Mouse (Mus musculus): ENCODE measurements around the gene Per1. TPM values are rescaled to one million over a fixed set of nuclear protein-coding genes. Genes with fewer than 3 reads are reported as not detected.

Per1 gene
- total RNA-seq, 2 experiments from 2014 or later: 41.9 to 72.2 TPM

- DNase-seq (ENCODE audit: low spot score): no peak
These were observed 30.5 kb upstream of the Per1 start for GRCm38 (mm10) chr11:69064259-69065133.

DNA sequence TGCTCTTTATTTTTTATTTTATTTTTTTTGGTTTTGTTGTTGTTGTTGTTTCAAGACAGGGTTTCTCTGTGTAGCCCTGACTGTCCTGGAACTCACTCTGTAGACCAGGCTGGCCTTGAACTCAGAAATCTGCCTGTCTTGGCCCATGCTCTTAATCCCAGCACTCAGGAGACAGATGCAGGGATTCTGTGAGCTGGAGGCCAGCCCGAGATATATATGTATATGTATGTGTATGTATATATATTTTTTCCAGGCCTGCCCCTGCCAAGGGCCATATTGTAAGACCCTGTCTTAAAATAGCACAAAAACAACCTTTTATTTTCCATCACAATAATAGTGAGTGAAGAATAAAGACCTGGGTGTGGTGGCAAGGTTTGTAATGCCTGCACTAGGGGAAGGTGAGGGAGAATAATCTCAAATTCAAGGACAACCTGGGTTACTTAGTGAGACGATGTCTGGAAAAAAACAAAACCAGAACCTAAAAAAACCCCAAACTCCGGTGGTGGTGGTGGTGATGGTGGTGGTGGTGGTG is 29.6 kb upstream of the Per1 start:
- DNase-seq (ENCODE audit: low spot score): no peak

GRCm38 (mm10) chr11:69066163-69066861 is 28.7 kb upstream of the Per1 start:
- peak; percentile 34 for DNase-seq (ENCODE audit: low spot score)

GRCm38 (mm10) chr11:69066956-69067355 is 28.1 kb upstream of the Per1 start:
- peak; percentile 93 for DNase-seq (ENCODE audit: low spot score)

- DNase-seq (ENCODE audit: low spot score): peak; percentile 29
These were observed 27.4 kb upstream of the Per1 start for GRCm38 (mm10) chr11:69067601-69068000.

GRCm38 (mm10) chr11:69070093-69070492 is 24.9 kb upstream of the Per1 start:
- peak; percentile 29 for DNase-seq (ENCODE audit: low spot score)

- DNase-seq (ENCODE audit: low spot score): peak; percentile 93
These were observed 24.3 kb upstream of the Per1 start, which contains the start of gene Tmem107 for GRCm38 (mm10) chr11:69070590-69071222. Gene Tmem107 (plus strand): TSS chr11:69070806.

DNA sequence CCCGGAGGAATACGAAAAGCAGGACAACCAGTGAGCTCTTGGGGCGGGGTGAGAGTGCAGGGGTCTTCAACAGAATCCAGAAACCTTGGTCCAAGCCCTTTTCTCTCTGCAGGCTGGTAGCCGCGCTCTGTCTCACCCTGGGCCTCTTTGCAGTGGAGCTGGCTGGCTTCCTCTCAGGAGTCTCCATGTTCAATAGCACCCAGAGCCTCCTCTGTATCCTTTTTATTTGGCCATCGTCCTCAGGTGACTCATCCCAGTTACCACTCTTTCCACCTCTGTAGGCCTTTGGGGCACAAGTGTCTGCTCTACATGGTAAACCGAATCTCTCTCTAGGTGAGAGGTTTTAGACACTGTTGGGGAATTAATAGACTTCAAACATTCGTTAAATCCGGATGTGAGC is 23.8 kb upstream of the Per1 start:
- no peak for DNase-seq (ENCODE audit: low spot score)

DNA sequence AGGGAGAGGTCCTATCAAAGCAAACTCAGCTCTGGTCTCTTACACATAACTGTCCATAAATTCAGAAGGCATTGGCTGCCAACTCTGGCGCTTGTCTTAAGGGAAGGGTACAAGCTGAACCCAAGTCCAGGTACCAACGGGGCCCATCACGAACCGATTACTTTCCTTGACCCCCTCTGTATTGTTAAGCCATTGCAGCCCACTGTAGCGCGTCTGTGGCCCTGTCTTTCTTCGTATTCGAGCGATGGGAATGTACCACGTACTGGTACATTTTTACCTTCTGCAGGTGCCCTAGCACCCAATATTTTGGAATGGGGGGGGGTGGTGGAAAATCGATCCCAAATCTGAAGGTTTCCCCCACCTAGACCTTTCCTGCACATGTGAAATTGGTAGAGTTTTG is 22.8 kb upstream of the Per1 start:
- no peak for DNase-seq (ENCODE audit: low spot score)

DNA sequence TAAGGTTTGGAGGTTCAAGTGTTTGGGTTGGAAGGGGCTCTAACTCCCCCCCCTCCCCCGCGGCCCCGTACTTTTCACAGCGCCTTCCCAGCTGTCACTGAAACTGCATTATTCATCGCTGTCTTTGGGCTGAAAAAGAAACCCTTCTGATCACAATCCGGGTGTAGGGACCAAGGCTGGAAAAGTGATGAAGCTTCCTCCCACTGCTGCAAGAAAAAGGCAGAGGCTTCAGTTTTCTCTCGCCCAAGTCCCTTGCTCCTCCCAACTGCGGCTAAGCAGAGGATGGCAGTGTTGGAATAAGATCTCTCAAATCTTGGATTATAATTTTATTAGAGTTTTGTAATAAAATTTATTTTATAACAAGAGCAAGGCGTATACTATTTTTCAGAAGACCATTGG is 22.4 kb upstream of the Per1 start:
- no peak for DNase-seq (ENCODE audit: low spot score)

DNA sequence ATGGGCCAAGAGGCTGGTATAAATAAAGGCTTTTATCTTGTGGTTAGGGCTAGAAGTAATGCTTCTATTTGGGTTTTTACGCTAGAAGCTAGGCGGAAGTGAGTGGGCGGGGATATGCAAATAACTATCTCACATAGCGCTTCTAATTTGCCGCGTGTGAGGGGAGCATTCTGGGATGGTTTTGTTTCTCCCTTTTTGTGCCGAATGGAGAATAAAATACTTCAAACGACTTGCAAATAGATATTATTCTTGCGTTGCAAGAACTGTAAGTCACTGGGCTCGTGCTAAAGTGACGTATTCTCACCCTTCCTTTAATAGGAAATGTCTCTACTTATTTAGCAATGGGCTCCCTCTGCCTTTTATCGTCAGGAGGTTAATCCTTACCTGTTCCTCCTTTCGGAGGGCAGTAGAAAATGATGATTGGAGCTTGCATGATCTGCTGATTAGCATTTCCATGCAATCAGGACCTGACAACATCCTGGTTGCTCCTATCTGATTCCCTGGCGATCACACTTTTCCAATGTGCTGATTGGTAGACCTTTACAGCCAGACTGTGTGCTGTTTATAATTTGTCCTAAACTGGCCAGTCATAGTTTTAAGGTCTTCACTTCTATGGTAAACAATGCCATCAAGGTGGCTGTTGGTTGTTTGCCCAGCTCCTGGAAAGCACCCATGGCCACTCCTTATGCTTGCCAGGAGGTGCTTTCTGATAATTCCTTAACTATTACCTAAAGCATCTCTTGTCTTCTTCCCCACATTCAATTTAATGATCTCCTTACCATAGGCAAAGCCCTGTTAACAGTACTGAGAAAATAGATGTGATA is 21.7 kb upstream of the Per1 start:
- DNase-seq (ENCODE audit: low spot score): peak; percentile 90

DNA sequence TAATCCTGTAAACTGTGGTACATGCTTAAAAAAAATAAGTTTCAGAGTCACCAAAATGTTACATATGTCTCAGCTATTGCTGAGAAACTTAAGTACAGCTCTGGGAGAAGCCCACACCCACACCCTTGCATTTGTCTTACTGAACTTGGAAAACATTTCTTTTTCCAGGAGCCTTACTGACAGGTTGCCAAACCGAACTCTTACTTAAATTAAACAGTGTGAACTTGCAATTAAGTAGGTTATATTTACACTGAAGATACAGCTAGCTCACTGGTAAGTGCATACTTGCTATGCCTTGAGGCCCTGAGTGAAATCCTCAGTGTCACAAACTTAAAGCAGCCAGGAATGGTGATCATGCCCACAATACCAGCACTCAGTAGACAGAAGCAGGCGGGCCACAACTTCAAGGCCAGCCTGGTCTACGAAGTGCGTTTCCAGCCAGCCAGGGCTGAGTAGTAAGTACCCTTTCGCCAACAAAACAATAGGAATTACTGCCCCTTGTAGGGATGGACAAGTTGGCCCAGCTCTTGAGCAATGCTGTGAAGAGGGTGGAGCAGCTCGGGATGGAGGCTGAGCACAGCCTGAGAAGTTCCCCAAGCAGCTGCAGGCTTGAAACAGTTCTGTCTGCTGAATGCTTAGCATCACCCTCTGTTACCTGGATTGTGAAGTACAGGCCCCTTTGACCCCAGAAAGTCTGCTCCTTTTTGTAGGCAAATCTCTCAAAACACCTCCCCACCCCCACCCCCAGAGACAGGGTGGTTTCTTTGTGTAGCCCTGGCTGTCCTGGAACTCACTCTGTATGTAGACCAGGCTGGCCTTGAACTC is 20.9 kb upstream of the Per1 start:
- no peak for DNase-seq (ENCODE audit: low spot score)

- DNase-seq (ENCODE audit: low spot score): no peak
These were observed 20.3 kb upstream of the Per1 start for GRCm38 (mm10) chr11:69074776-69075069.

DNA sequence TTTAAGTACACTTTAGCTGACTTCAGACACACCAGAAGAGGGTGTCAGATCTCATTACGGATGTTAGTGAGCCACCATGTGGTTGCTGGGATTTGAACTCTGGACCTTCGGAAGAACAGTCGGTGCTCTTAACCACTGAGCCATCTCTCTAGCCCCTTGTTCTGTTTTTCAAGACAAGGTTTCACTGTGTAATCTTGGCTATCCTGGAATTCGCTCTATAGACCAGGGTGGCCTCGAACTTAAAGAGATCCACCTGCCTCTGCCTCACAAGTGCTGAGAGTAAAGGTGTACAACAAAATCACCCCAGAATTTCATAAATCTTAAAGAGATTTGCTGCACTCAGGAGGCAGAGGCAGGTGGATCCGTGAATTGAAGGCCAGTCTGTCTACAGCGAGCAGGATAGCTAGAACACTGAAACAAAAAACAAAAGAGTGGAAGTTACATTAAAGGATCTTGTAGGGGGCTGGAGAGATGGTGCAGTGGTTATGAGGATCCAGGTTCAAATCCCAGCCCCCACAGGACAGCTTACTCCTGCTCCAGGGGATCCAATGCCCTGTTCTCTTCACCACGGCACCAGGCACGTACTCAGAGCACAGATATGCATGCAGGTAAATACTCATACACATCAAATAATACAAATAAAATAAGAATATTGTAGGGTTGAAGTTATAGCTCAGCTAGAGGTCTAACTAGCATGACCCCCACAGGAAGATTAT is 19.1 kb upstream of the Per1 start:
- no peak for DNase-seq (ENCODE audit: low spot score)

- DNase-seq (ENCODE audit: low spot score): no peak
These were observed 18.4 kb upstream of the Per1 start for GRCm38 (mm10) chr11:69076572-69076971.

DNA sequence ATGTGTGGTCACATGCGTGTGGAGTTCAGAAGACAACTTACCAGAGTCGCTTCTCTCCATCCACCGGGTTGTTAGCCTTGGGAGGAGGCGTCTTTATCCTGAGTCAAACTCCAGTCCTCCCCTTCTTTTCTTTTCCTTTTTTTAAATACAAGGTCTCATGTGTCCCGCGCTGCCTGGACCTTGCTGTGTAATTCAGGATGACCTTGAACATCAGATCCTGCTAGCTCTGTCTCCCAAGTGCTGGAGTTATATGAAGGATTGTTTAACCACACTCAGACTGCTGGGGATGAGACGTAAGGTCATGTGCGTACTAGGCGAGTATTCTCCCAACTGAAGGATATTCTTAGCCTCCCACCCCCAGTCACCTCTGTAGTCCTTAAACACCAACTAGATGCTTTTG is 17.7 kb upstream of the Per1 start:
- no peak for DNase-seq (ENCODE audit: low spot score)

GRCm38 (mm10) chr11:69078041-69078440 is 17.0 kb upstream of the Per1 start:
- no peak for DNase-seq (ENCODE audit: low spot score)

- peak; percentile 23 for DNase-seq (ENCODE audit: low spot score)
These were observed 16.1 kb upstream of the Per1 start for GRCm38 (mm10) chr11:69078805-69079438.

Data from gastrocnemius, adult 18-20 months (tissue).